Mouse (Mus musculus) kidney, adult 11 months (tissue): ENCODE measurements around the gene Krt20.
A peak's percentile ranks its signal among the peaks of the same experiment; 100 is the strongest.

Experiments
- DNase-seq: peaks from one replicate; pipeline ENCODE4 v3.0.0; 2022

Gene Krt20

GRCm38 (mm10) chr11:99437972-99438371 lies at the start of gene Krt20:
TSS of gene Krt20 (minus strand) at chr11:99438150.
- no peak for DNase-seq

- no peak for DNase-seq
Observed at GRCm38 (mm10) chr11:99474981-99475380, 37.0 kb upstream of the Krt20 start.

- no peak for DNase-seq
Observed at GRCm38 (mm10) chr11:99473433-99473832, 35.5 kb upstream of the Krt20 start.

- DNase-seq, result no peak
Observed at GRCm38 (mm10) chr11:99472405-99472804, 34.5 kb upstream of the Krt20 start.

- DNase-seq, result no peak
Observed at GRCm38 (mm10) chr11:99471946-99472345, 34.0 kb upstream of the Krt20 start.

- no peak for DNase-seq
Observed at GRCm38 (mm10) chr11:99469228-99469627, 31.3 kb upstream of the Krt20 start.

- no peak for DNase-seq
Observed at GRCm38 (mm10) chr11:99468566-99468965, 30.6 kb upstream of the Krt20 start.

GRCm38 (mm10) chr11:99466316-99466715 lies 28.4 kb upstream of the Krt20 start:
- no peak for DNase-seq

GRCm38 (mm10) chr11:99464836-99465235 lies 26.9 kb upstream of the Krt20 start:
- peak; percentile 58 for DNase-seq

GRCm38 (mm10) chr11:99463155-99463554 lies 25.2 kb upstream of the Krt20 start:
- DNase-seq, result peak; percentile 35

GRCm38 (mm10) chr11:99461736-99462135 lies 23.8 kb upstream of the Krt20 start:
- peak; percentile 88 for DNase-seq

GRCm38 (mm10) chr11:99458887-99459286 lies 20.9 kb upstream of the Krt20 start:
- DNase-seq, result no peak

GRCm38 (mm10) chr11:99454759-99455158 lies 16.8 kb upstream of the Krt20 start:
- peak; percentile 24 for DNase-seq

- DNase-seq, result no peak
Observed at GRCm38 (mm10) chr11:99454044-99454443, 16.1 kb upstream of the Krt20 start.

GRCm38 (mm10) chr11:99448769-99449168 lies 10.8 kb upstream of the Krt20 start:
- DNase-seq, result no peak

GRCm38 (mm10) chr11:99441220-99441619 lies 3.3 kb upstream of the Krt20 start:
- peak; percentile 15 for DNase-seq

GRCm38 (mm10) chr11:99439465-99439864 lies 1.5 kb upstream of the Krt20 start:
- no peak for DNase-seq

- DNase-seq, result no peak
Observed at GRCm38 (mm10) chr11:99436625-99437024, 1.3 kb downstream of the Krt20 start.

GRCm38 (mm10) chr11:99430670-99431069 lies 7.3 kb downstream of the Krt20 start:
- DNase-seq, result peak; percentile 36

- DNase-seq, result no peak
Observed at GRCm38 (mm10) chr11:99422159-99422558, 15.8 kb downstream of the Krt20 start, which contains the start of gene Krt12. TSS of gene Krt12 (minus strand) at chr11:99422259.

- no peak for DNase-seq
Observed at GRCm38 (mm10) chr11:99420586-99420985, 17.4 kb downstream of the Krt20 start.

- no peak for DNase-seq
Observed at GRCm38 (mm10) chr11:99417819-99418218, 20.1 kb downstream of the Krt20 start.

GRCm38 (mm10) chr11:99416902-99417301 lies 21.0 kb downstream of the Krt20 start:
- no peak for DNase-seq

- no peak for DNase-seq
Observed at GRCm38 (mm10) chr11:99414463-99415147, 23.3 kb downstream of the Krt20 start.

- no peak for DNase-seq
Observed at GRCm38 (mm10) chr11:99413247-99413646, 24.7 kb downstream of the Krt20 start.
